Mouse (Mus musculus) CD4-positive helper T cell, adult 2 months (primary cell): ENCODE results near the gene Unc5a.

Experiments used
- DNase-seq: peaks from one replicate; pipeline ENCODE4 v3.0.0-alpha.2; 2012; ENCODE audit warnings: low read depth, missing footprints, low spot score

Unc5a gene

GRCm38 (mm10) chr13:54948531-54949493 lies at the start of gene Unc5a:
Gene Unc5a (plus strand): TSS chr13:54949411.
- DNase-seq: peak; percentile 38

DNA sequence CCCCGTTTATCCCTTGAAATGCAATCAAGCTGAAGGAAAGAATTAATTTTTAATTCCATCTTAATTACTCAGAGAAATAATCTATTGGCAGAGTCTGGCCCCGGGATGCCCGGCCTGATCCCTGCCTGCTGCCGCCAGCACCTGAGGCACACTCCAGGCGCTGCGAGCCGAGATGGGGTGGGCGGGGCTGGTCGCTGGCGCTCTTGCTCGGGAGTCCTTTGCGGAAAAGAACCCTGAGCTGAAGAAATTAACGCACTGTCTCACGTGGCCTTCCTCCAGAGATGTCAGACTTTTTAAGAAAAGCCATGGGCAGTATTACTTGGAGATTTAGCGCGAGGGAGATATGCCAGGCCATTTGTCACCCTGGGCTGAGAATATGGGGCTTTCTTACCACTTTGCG lies 37.2 kb upstream of the Unc5a start:
- no peak for DNase-seq

DNA sequence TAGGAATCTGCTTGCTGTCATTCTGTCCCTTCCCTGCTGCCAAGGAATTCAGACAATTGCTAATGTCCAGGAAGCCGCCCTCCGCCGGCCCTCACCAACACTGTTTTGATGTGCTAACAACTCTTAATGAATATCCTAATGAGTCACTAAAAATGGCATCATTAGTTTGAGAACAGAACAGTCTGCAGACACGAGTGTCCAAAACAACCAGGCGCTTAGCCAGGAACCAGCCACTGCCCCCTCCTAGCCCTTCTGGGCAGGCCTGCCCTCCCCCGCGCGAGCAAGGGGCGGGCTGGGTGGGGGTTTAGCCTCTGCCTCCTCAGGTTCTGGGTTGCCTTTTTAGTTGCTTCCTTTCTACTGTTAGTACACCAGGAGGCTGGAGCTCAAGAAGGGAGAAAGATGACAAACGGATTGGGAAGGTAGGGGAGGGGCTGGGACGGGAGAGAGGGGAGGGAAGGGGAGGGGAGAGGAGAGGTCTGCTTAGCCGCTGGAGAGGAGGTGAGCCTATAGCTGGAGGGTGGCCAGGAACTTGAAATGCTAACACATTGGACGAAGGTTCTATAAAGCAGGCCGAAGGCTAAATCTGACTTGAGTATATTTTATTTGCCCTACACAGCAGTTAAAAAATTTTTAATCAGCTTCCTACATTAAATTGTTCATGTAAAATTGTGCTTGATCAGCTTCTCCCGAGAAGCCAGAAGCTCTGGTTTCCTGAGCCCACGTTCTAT lies 36.2 kb upstream of the Unc5a start:
- no peak for DNase-seq

DNA sequence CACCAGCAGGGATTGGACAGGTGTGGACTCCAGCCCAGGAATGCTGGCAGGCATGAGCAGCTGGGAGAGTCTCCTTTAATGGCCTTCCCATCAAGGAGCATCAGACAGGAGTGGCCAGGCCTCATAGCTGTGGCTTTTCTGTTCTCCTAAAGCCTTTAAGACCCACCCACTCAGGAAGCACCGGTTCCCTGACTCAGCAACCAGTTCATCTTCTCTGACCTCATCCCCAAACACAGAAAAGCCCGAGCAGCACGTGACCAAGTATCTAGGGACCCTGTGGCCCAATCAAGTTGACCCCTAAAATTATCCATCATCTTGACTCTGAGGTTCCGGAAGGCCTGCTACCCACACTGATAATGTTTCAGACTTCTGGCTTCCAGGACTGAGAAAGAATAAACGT lies 32.6 kb upstream of the Unc5a start:
- DNase-seq: no peak

DNA sequence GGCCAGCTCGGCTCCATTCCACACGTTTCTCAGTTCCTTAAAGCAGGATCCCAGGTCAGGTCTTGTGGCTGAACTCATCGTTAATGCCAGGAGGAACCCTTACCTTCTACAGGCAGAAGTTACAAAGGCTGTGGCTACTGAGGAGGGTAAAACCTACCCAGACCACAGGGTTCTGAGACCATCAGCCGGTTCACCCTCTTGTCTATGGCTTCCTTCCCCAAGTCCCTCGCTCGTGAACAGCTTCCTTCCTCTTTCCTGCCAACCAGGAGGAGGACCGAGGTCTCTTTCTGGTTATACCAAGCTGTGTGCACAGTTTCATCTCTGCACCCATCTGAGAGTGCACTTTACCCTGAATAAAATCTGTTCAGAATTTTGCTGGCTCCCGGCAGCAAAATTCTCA lies 30.3 kb upstream of the Unc5a start:
- DNase-seq: no peak

DNA sequence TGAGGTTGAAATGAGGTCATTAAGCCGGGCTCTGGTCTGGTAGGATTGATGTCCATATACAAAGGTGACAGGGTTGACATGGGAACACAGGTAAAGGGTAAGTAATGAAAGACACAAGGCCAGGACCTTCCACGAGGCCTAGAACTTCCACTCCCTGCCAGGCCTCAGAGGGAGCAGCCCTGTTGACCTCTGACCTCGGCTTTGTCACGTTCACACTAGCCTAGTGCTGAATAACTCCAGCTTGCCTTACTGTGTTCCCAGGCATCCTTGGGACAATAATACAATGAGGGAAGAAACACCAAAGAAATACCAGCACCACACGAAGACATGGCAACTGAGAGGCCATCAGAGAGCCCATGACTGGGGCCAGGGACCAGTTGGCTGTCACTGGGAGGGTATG lies 29.5 kb upstream of the Unc5a start:
- DNase-seq: no peak

DNA sequence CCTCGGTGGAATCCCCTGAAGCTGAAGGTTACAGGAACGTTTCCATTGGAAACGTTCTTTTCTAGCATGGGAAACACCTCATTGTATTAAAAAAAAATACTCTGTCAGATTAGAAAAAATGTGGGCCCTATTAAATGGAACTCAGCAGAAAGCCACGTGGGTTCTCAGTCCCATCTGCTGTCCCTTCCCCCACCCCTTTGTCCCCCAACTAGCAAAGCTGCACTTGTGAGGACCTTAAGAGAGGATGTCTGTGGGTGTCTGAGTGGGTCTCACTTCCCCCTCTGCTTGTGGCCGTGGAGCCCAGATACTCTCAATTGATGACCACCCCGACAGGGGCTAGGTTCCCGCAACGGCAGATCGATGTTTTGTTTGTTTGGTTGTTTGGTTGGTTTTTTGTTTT lies 27.5 kb upstream of the Unc5a start:
- DNase-seq: no peak

DNA sequence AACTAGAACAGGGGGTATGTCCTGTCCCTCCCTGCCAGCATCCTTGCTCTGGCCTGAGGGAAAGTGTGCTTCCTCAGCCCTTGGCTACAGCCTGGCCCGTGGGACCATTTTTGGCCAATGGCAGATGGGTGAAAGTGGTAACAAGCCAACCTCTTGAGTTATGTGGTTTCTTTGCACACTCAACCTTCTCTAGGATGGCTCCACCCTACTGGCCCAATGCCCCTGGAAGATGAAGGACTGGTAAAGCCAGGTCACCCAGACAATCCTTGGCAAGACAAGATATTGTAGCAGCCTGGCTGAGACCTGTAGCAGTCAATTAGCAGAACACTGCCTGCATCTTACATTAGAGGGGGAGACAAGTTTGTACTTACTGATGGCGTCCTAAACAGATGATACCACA lies 25.5 kb upstream of the Unc5a start:
- no peak for DNase-seq

DNA sequence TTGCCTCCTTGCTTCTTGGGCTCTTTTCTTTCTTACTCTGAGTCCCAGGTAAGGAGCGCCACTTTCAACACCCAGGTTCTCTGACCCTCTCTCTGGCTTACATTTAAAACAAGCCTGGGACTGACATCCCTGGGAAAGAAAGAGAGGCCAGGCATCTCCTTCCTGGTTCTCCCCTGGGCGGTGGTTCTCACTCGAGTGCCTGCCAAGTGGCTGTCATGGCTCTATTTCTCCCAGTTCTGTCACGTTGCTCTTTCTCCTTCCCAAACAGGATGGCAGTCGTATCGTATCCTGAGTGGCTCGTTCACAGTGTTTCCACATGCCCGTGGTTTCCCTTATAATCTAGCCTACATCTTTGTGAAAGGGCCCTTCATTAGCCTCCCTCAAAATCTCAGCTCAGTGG lies 23.7 kb upstream of the Unc5a start:
- no peak for DNase-seq

DNA sequence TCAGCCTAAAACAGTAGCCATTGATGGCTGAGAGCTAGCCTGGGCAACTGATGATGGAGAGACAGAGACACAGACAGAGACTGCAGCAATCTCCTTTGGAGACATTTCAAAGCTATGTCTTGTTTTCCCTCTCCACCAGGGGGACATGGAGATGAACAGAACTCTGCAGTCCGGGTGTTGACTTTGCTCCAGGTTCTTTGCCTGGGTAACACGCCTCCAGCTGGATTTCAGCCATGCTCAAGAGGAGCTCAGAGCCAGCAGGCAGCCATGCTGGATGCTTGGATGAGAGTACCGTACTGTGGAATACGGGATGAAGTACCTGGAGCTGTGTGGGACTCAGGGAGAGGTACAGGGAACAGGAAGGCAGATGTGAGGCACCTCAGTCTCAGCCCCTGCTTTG lies 22.6 kb upstream of the Unc5a start:
- no peak for DNase-seq

GRCm38 (mm10) chr13:54930123-54930522 lies 19.1 kb upstream of the Unc5a start:
- DNase-seq: no peak

GRCm38 (mm10) chr13:54934873-54935272 lies 14.3 kb upstream of the Unc5a start:
- no peak for DNase-seq

DNA sequence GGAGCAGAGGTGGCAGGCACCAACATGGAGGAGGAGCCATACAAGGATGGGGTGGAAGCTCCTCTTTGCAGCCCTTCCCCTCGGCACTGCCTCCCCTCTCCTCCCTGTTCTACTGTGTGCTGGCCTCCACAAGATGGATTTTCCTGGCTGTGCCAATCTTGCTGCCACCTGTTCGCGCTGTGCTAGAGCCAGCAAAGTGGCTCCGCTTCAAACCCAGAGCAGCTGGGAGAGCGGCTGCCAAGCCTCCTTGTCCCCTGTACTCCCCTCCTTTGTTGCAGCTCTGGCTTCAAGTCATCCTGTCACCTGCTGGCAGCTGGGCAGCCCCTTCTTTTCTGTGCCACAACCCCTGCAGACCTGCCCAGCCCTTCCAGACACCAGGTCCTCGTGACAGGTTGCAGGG lies 13.0 kb upstream of the Unc5a start:
- no peak for DNase-seq

GRCm38 (mm10) chr13:54937885-54938284 lies 11.3 kb upstream of the Unc5a start:
- DNase-seq: no peak

GRCm38 (mm10) chr13:54938493-54938892 lies 10.7 kb upstream of the Unc5a start:
- DNase-seq: no peak

GRCm38 (mm10) chr13:54944411-54945157 lies 4.6 kb upstream of the Unc5a start:
- no peak for DNase-seq

DNA sequence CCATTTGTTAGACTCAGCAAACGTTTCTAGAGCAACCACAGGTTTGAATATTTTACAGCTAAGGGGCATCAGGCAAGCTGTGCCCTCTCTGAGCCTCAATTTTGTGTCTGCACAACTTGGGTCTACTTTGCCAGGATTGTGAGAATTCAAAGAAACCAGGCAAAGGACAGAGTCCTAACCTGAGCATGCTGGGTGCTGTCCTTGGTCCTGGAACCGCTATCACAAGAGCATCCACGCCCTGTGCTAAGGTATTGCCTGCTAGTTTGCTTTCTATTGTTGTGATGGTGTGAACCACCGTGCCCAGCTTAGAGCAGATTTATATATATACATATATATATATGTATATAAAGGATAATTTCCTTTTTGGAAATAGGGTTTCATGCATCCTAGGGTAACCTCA lies 3.9 kb upstream of the Unc5a start:
- peak; percentile 21 for DNase-seq

DNA sequence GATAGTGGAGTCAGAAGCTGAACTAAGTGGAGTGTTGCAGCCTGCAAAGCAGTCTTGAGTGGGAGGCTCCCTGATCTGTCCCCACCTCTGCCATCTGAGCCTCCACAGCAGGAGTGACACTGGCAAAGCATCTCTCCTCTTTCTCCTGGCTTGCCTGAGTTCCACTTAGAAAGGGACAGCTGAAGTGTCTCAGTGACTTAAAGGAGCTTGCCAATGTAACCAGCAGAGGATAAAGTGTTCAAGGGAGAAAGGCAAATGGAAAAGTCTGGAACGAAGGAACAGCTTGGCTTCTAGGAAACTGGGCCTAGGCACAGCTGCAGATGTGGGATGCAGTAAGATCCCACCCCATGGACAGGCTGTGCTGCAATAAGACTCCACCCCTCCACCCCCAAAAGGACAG lies 2.8 kb upstream of the Unc5a start:
- DNase-seq: no peak

GRCm38 (mm10) chr13:54949592-54949991 lies 381 bp downstream of the Unc5a start:
- peak; percentile 19 for DNase-seq

- DNase-seq: no peak
These were observed 920 bp downstream of the Unc5a start for GRCm38 (mm10) chr13:54950131-54950530.

GRCm38 (mm10) chr13:54951166-54951565 lies 2.0 kb downstream of the Unc5a start:
- no peak for DNase-seq

GRCm38 (mm10) chr13:54954745-54955144 lies 5.5 kb downstream of the Unc5a start:
- no peak for DNase-seq
